Mouse (Mus musculus) v-Abl transformed pro-B cells (cell line): ENCODE data around the gene Mrps25.

Source experiments
- in situ Hi-C, 2 experiments: fragments of 400-800 bp; cut with MboI; formaldehyde crosslinking; loops; one replicate each; pipeline ENCODE4 v1.15.1; 2025; ENCODE audit not compliant: unreplicated experiment in 2 of 2

Mrps25 gene

GRCm38 (mm10) chr6:92183621-92184131, at the start of gene Mrps25:
Mrps25 (minus strand) TSS chr6:92184033.
- in situ Hi-C loops = loop anchor here (5.0 to 10.0 kb wide), 2 partner anchors 86 to 89 kb away; partner anchors contain the start of gene Nr2c2 (in 1 of the 2)

- in situ Hi-C loops = loop anchor here in 1 of 2 experiments (25.0 kb wide), 1 partner anchor 694 kb away; no protein-coding TSS in a partner anchor
Observed at GRCm38 (mm10) chr6:92231762-92232161, 47.9 kb upstream of the Mrps25 start.

- in situ Hi-C loops = loop anchor here in 1 of 2 experiments (25.0 kb wide), 1 partner anchor 694 kb away; no protein-coding TSS in a partner anchor
Observed at GRCm38 (mm10) chr6:92231356-92231755, 47.5 kb upstream of the Mrps25 start.

GRCm38 (mm10) chr6:92229586-92229985, 45.8 kb upstream of the Mrps25 start:
- in situ Hi-C loops = loop anchor here in 1 of 2 experiments (25.0 kb wide), 1 partner anchor 692 kb away; no protein-coding TSS in a partner anchor

GRCm38 (mm10) chr6:92229103-92229502, 45.3 kb upstream of the Mrps25 start:
- in situ Hi-C loops = loop anchor here in 1 of 2 experiments (25.0 kb wide), 1 partner anchor 692 kb away; no protein-coding TSS in a partner anchor

GRCm38 (mm10) chr6:92224981-92225380, 41.1 kb upstream of the Mrps25 start:
- in situ Hi-C loops = loop anchor here in 1 of 2 experiments (25.0 kb wide), 1 partner anchor 688 kb away; no protein-coding TSS in a partner anchor

- in situ Hi-C loops = no loop called here
Observed at GRCm38 (mm10) chr6:92222021-92222420, 38.2 kb upstream of the Mrps25 start.

- in situ Hi-C loops = no loop called here
Observed at GRCm38 (mm10) chr6:92221604-92222003, 37.8 kb upstream of the Mrps25 start.

- in situ Hi-C loops = loop anchor here in 1 of 2 experiments (10.0 kb wide), 1 partner anchor 125 kb away; the partner anchor contains the start of gene Nr2c2
Observed at GRCm38 (mm10) chr6:92219445-92219844, 35.6 kb upstream of the Mrps25 start.

GRCm38 (mm10) chr6:92214773-92215449, 31.1 kb upstream of the Mrps25 start, which contains the start of gene Rbsn:
Rbsn (minus strand) TSS chr6:92214925.
- in situ Hi-C loops = loop anchor here in 1 of 2 experiments (5.0 to 10.0 kb wide), 2 partner anchors 120 to 698 kb away; partner anchors contain the start of genes Lsm3, Nr2c2 and Xpc

GRCm38 (mm10) chr6:92214055-92214772, 30.4 kb upstream of the Mrps25 start:
- in situ Hi-C loops = loop anchor here in 1 of 2 experiments (5.0 to 10.0 kb wide), 2 partner anchors 119 to 697 kb away; partner anchors contain the start of genes Lsm3, Nr2c2 and Xpc

GRCm38 (mm10) chr6:92199414-92199813, 15.6 kb upstream of the Mrps25 start:
- in situ Hi-C loops = no loop called here

GRCm38 (mm10) chr6:92184178-92184577, 345 bp upstream of the Mrps25 start:
- in situ Hi-C loops = loop anchor here (5.0 to 10.0 kb wide), 2 partner anchors 87 to 89 kb away; partner anchors contain the start of gene Nr2c2 (in 1 of the 2)

- in situ Hi-C loops = no loop called here
Observed at GRCm38 (mm10) chr6:92176450-92176849, 7.4 kb downstream of the Mrps25 start.

GRCm38 (mm10) chr6:92162724-92163123, 21.1 kb downstream of the Mrps25 start:
- in situ Hi-C loops = no loop called here

GRCm38 (mm10) chr6:92158801-92159200, 25.0 kb downstream of the Mrps25 start:
- in situ Hi-C loops = no loop called here

- in situ Hi-C loops = no loop called here
Observed at GRCm38 (mm10) chr6:92153774-92154173, 30.1 kb downstream of the Mrps25 start.

GRCm38 (mm10) chr6:92145881-92146280, 38.0 kb downstream of the Mrps25 start:
- in situ Hi-C loops = no loop called here

- in situ Hi-C loops = no loop called here
Observed at GRCm38 (mm10) chr6:92136356-92136755, 47.5 kb downstream of the Mrps25 start.

GRCm38 (mm10) chr6:92133617-92134016, 50.2 kb downstream of the Mrps25 start:
- in situ Hi-C loops = no loop called here
